ENCODE assay signal across 8 mouse cellular contexts in genomic region chr2:32625873-32626694, GRCm38 (mm10). TPM values are rescaled to one million over a fixed set of nuclear protein-coding genes. Genes with fewer than 3 reads are reported as not detected.
DNase-seq lines count a peak whose midpoint lies in the region; ATAC-seq and TF ChIP-seq lines count a peak whose summit lies in the region.

No protein-coding gene starts in this region.

- H3K9me3 ChIP-seq in intestine, embryonic 14.5 days (ENCODE audit: control insufficient read depth, low read length) = no peaks in the 10 kb centered on the region
- no peaks in the 10 kb centered on the region for H3K9me3 ChIP-seq in stomach, embryonic 16.5 days (replicated peaks; ENCODE audit: control insufficient read depth, low read length)

- H3K9ac ChIP-seq in intestine, embryonic 14.5 days (ENCODE audit: low read length) = no peak overlapping the region
- H3K9ac ChIP-seq in stomach, embryonic 16.5 days (ENCODE audit: low read length) = peak overlapping the region; percentile 73

- no peaks in the 10 kb centered on the region for H3K36me3 ChIP-seq in kidney, adult 2 months (ENCODE audit: control insufficient read depth, insufficient read depth, low read length)
- H3K36me3 ChIP-seq in intestine, embryonic 14.5 days (ENCODE audit: control insufficient read depth, insufficient read depth, low read length) = no peaks in the 10 kb centered on the region
- no peaks in the 10 kb centered on the region for H3K36me3 ChIP-seq in stomach, embryonic 16.5 days (ENCODE audit: control insufficient read depth, insufficient read depth, low read length)

- peak overlapping the region; percentile 44 for H3K4me3 ChIP-seq in kidney, adult 2 months (ENCODE audit: insufficient read depth, low read depth, low read length)
- H3K4me3 ChIP-seq in intestine, embryonic 14.5 days (ENCODE audit: low read depth, low read length) = no peak overlapping the region
- H3K4me3 ChIP-seq in stomach, embryonic 16.5 days (replicated peaks; ENCODE audit: low read length) = peak overlapping the region; percentile 33

- H3K27me3 ChIP-seq in kidney, adult 2 months (replicated peaks; ENCODE audit: control insufficient read depth, insufficient read depth, low read length) = no peaks in the 10 kb centered on the region
- no peaks in the 10 kb centered on the region for H3K27me3 ChIP-seq in intestine, embryonic 14.5 days (replicated peaks; ENCODE audit: control insufficient read depth, insufficient read depth, low read length)
- no peaks in the 10 kb centered on the region for H3K27me3 ChIP-seq in stomach, embryonic 16.5 days (ENCODE audit: control insufficient read depth, insufficient read depth, low read length)

- 45% methylated on average over 5 of the region's 5 CpGs for WGBS in kidney, adult 2 months
- WGBS in intestine, embryonic 14.5 days = 30% methylated on average over 5 of the region's 5 CpGs
- 44% methylated on average over 5 of the region's 5 CpGs for WGBS in stomach, embryonic 16.5 days

- TF ChIP-seq POLR2A in kidney, adult 2 months (IDR thresholded peaks at IDR 0.05; ENCODE audit: low read depth, low read length) = no peak

- peak overlapping the region; percentile 47 for H3K4me2 ChIP-seq in intestine, embryonic 14.5 days (ENCODE audit: low read length)
- H3K4me2 ChIP-seq in stomach, embryonic 16.5 days (ENCODE audit: low read depth, low read length) = peak overlapping the region; percentile 56

- H3K4me1 ChIP-seq in kidney, adult 2 months (ENCODE audit: control insufficient read depth, insufficient read depth, low read length) = no peaks in the 10 kb centered on the region
- H3K4me1 ChIP-seq in intestine, embryonic 14.5 days (replicated peaks; ENCODE audit: control insufficient read depth, insufficient read depth, low read length) = peaks cover 48% of the 10 kb centered on the region
- H3K4me1 ChIP-seq in stomach, embryonic 16.5 days (ENCODE audit: control insufficient read depth, insufficient read depth, low read length) = peaks cover 54% of the 10 kb centered on the region

- ATAC-seq in intestine, embryonic 14.5 days (replicated peaks; ENCODE audit: low FRiP score, low TSS enrichment, low read depth) = no peak
- ATAC-seq in stomach, embryonic 16.5 days (ENCODE audit: insufficient read depth, low FRiP score) = no peak

- H3K27ac ChIP-seq in kidney, adult 2 months (ENCODE audit: insufficient read depth, low read depth, low read length) = peak overlapping the region; percentile 76
- H3K27ac ChIP-seq in intestine, embryonic 14.5 days (ENCODE audit: low read depth) = peak overlapping the region; percentile 62
- H3K27ac ChIP-seq in stomach, embryonic 16.5 days (ENCODE audit: low read length) = peak overlapping the region; percentile 74

- peak; percentile 48 for DNase-seq in kidney, adult 2 months
- DNase-seq in kidney, postnatal 14 days = no peak
- DNase-seq in cerebellum, adult 8-10 months = peak; percentile 76
- peak; percentile 79 for DNase-seq in gastrocnemius, postnatal 10 days
- no peak for DNase-seq in intestine, embryonic 14.5 days (ENCODE audit: low spot score)
- peak; percentile 74 for DNase-seq in lung, postnatal 10 days
- no peak for DNase-seq in B cell, adult 2 months

- TF ChIP-seq CTCF in kidney, adult 2 months (conservative IDR thresholded peaks at IDR 0.05; ENCODE audit: insufficient read depth, insufficient read length, low read depth, low read length) = no peak

RNA-seq across cellular contexts. Expression of gene Ak1, which starts 4.5 kb away (rescaled TPM):
- polyA plus RNA-seq in kidney, adult 2 months (2012; rRNA removed) = 31.6 and 47.4 TPM in 2 replicates
- 1,000 to 10,000 TPM; 1,275 to 1,593 TPM for total RNA-seq in gastrocnemius, postnatal 10 days (2021)
- polyA plus RNA-seq in intestine, embryonic 14.5 days (2014; fragmentation: Nextera tagmentation; extraction: Ambion mirVana) = 22.8 and 24.6 TPM in 2 replicates
- polyA plus RNA-seq in stomach, embryonic 16.5 days (2015; fragmentation: Nextera tagmentation; extraction: Ambion mirVana) = 27.4 and 60.2 TPM in 2 replicates

RNA-seq across cellular contexts. Expression of gene Eng, which starts 20.3 kb away (rescaled TPM):
- 228 and 289 TPM in 2 replicates for polyA plus RNA-seq in kidney, adult 2 months (2012; rRNA removed)
- total RNA-seq in gastrocnemius, postnatal 10 days (2021) = 10 to 100 TPM; 49.5 to 54.7 TPM
- polyA plus RNA-seq in intestine, embryonic 14.5 days (2014; fragmentation: Nextera tagmentation; extraction: Ambion mirVana) = 59.5 and 61.4 TPM in 2 replicates
- 63.6 and 64.5 TPM in 2 replicates for polyA plus RNA-seq in stomach, embryonic 16.5 days (2015; fragmentation: Nextera tagmentation; extraction: Ambion mirVana)

RNA-seq across cellular contexts. Expression of gene St6galnac6, which starts 26.6 kb away (rescaled TPM):
- 21.1 and 23.6 TPM in 2 replicates for polyA plus RNA-seq in kidney, adult 2 months (2012; rRNA removed)
- 10 to 100 TPM; 59.7 to 66.0 TPM for total RNA-seq in gastrocnemius, postnatal 10 days (2021)
- 5.7 and 6.9 TPM in 2 replicates for polyA plus RNA-seq in intestine, embryonic 14.5 days (2014; fragmentation: Nextera tagmentation; extraction: Ambion mirVana)
- polyA plus RNA-seq in stomach, embryonic 16.5 days (2015; fragmentation: Nextera tagmentation; extraction: Ambion mirVana) = 17.1 and 18.5 TPM in 2 replicates

RNA-seq across cellular contexts. Expression of gene St6galnac4, which starts 39.2 kb away (rescaled TPM):
- polyA plus RNA-seq in kidney, adult 2 months (2012; rRNA removed) = 7.0 and 7.2 TPM in 2 replicates
- 10 to 100 TPM; 31.7 to 42.6 TPM for total RNA-seq in gastrocnemius, postnatal 10 days (2021)
- polyA plus RNA-seq in intestine, embryonic 14.5 days (2014; fragmentation: Nextera tagmentation; extraction: Ambion mirVana) = 15.5 and 20.3 TPM in 2 replicates
- 19.8 and 22.9 TPM in 2 replicates for polyA plus RNA-seq in stomach, embryonic 16.5 days (2015; fragmentation: Nextera tagmentation; extraction: Ambion mirVana)

RNA-seq across cellular contexts. Expression of gene 9430097D07Rik, which starts 50.6 kb away (rescaled TPM):
- polyA plus RNA-seq in kidney, adult 2 months (2012; rRNA removed) = not detected in 2 replicates
- not detected for total RNA-seq in gastrocnemius, postnatal 10 days (2021)
- polyA plus RNA-seq in intestine, embryonic 14.5 days (2014; fragmentation: Nextera tagmentation; extraction: Ambion mirVana) = 0.15 and 0.35 TPM in 2 replicates
- 0.10 and 0.15 TPM in 2 replicates for polyA plus RNA-seq in stomach, embryonic 16.5 days (2015; fragmentation: Nextera tagmentation; extraction: Ambion mirVana)

Comparison
In these comparisons a context has a peak if more than half of its experiments do, and no peak if none do; other contexts are left out.
1. DNase-seq: peak in kidney, adult 2 months (single experiment), cerebellum, adult 8-10 months (single experiment), gastrocnemius, postnatal 10 days (single experiment) and lung, postnatal 10 days (single experiment); none in kidney, postnatal 14 days (single experiment), intestine, embryonic 14.5 days (single experiment) and B cell, adult 2 months (0 of 2).
2. Peak in every context shown above with its lines, with median percentiles within 50 percentile points of each other: H3K27ac ChIP-seq.